Mouse (Mus musculus): ENCODE measurements at regions not wholly inside any gene's neighbourhood (a gene's known extent, or its start where the extent isn't known, plus 50 kb on each side); places are given as distances from the start of the nearest gene placed in this dataset.
"Not testable (repeated sequence)": the region's sequence is repeated elsewhere in the genome, so short reads cannot be mapped to it uniquely, and the experiment has no call there.

GRCm38 (mm10) chr9:80961818-80962217, 496.5 kb upstream of the Impg1 start:
- no peak for DNase-seq (ENCODE audit: low spot score)

GRCm38 (mm10) chr9:80942991-80943390, 477.7 kb upstream of the Impg1 start:
- DNase-seq (ENCODE audit: low spot score): peak; percentile 9

GRCm38 (mm10) chr9:80941424-80941823, 476.1 kb upstream of the Impg1 start:
- no peak for DNase-seq (ENCODE audit: low spot score)

- no peak for DNase-seq (ENCODE audit: low spot score)
Observed at GRCm38 (mm10) chr9:80938238-80938637, 473.0 kb upstream of the Impg1 start.

GRCm38 (mm10) chr9:80930628-80931027, 465.3 kb upstream of the Impg1 start:
- no peak for DNase-seq (ENCODE audit: low spot score)

GRCm38 (mm10) chr9:80920304-80920703, 455.0 kb upstream of the Impg1 start:
- no peak for DNase-seq (ENCODE audit: low spot score)

GRCm38 (mm10) chr9:80913867-80914266, 448.6 kb upstream of the Impg1 start:
- no peak for DNase-seq (ENCODE audit: low spot score)

- no peak for DNase-seq (ENCODE audit: low spot score)
Observed at GRCm38 (mm10) chr9:80912177-80912576, 446.9 kb upstream of the Impg1 start.

- no peak for DNase-seq (ENCODE audit: low spot score)
Observed at GRCm38 (mm10) chr9:80866807-80867206, 401.5 kb upstream of the Impg1 start.

- DNase-seq (ENCODE audit: low spot score): no peak
Observed at GRCm38 (mm10) chr9:80858998-80859397, 393.7 kb upstream of the Impg1 start.

- DNase-seq (ENCODE audit: low spot score): no peak
Observed at GRCm38 (mm10) chr9:80848190-80848589, 382.9 kb upstream of the Impg1 start.

GRCm38 (mm10) chr9:80832808-80833207, 367.5 kb upstream of the Impg1 start:
- DNase-seq (ENCODE audit: low spot score): no peak

- no peak for DNase-seq (ENCODE audit: low spot score)
Observed at GRCm38 (mm10) chr9:80825346-80825745, 360.1 kb upstream of the Impg1 start.

- no peak for DNase-seq (ENCODE audit: low spot score)
Observed at GRCm38 (mm10) chr9:80820066-80820465, 354.8 kb upstream of the Impg1 start.

GRCm38 (mm10) chr9:80819070-80819469, 353.8 kb upstream of the Impg1 start:
- DNase-seq (ENCODE audit: low spot score): no peak

GRCm38 (mm10) chr9:80813921-80814320, 348.6 kb upstream of the Impg1 start:
- DNase-seq (ENCODE audit: low spot score): not testable (repeated sequence)

- DNase-seq (ENCODE audit: low spot score): no peak
Observed at GRCm38 (mm10) chr9:80791523-80791922, 326.2 kb upstream of the Impg1 start.

- no peak for DNase-seq (ENCODE audit: low spot score)
Observed at GRCm38 (mm10) chr9:80774541-80774940, 309.3 kb upstream of the Impg1 start.

- DNase-seq (ENCODE audit: low spot score): not testable (repeated sequence)
Observed at GRCm38 (mm10) chr9:80735806-80736205, 270.5 kb upstream of the Impg1 start.

GRCm38 (mm10) chr9:80732971-80733370, 267.7 kb upstream of the Impg1 start:
- DNase-seq (ENCODE audit: low spot score): no peak

- no peak for DNase-seq (ENCODE audit: low spot score)
Observed at GRCm38 (mm10) chr9:80723638-80724037, 258.4 kb upstream of the Impg1 start.

GRCm38 (mm10) chr9:80718516-80718915, 253.2 kb upstream of the Impg1 start:
- DNase-seq (ENCODE audit: low spot score): no peak

- DNase-seq (ENCODE audit: low spot score): no peak
Observed at GRCm38 (mm10) chr9:80709781-80710180, 244.5 kb upstream of the Impg1 start.

- DNase-seq (ENCODE audit: low spot score): no peak
Observed at GRCm38 (mm10) chr9:80705264-80705663, 240.0 kb upstream of the Impg1 start.

GRCm38 (mm10) chr9:80697171-80697570, 231.9 kb upstream of the Impg1 start:
- no peak for DNase-seq (ENCODE audit: low spot score)
